Mouse (Mus musculus) CD4-positive, CD25-positive, alpha-beta regulatory T cell, adult 4 months (primary cell): ENCODE data around the gene Apobec1. TPM values are rescaled to one million over a fixed set of nuclear protein-coding genes. Genes with fewer than 3 reads are reported as not detected.
"Not testable (repeated sequence)": the region's sequence is repeated elsewhere in the genome, so short reads cannot be mapped to it uniquely, and the experiment has no call there.

Experiments
- ATAC-seq: one replicate; pipeline ENCODE4 v1.8.0; 2017
- polyA plus RNA-seq, 2 experiments: library from polyadenylated mRNA; unstranded; fragments of 100-300 nt; shearing (Covaris generic); gene quantifications; one replicate each; pipeline ENCODE4 v1.2.1; 2017

The Apobec1 gene
- polyA plus RNA-seq, 2 experiments from 2014 or later = 24.3 to 35.4 TPM

DNA sequence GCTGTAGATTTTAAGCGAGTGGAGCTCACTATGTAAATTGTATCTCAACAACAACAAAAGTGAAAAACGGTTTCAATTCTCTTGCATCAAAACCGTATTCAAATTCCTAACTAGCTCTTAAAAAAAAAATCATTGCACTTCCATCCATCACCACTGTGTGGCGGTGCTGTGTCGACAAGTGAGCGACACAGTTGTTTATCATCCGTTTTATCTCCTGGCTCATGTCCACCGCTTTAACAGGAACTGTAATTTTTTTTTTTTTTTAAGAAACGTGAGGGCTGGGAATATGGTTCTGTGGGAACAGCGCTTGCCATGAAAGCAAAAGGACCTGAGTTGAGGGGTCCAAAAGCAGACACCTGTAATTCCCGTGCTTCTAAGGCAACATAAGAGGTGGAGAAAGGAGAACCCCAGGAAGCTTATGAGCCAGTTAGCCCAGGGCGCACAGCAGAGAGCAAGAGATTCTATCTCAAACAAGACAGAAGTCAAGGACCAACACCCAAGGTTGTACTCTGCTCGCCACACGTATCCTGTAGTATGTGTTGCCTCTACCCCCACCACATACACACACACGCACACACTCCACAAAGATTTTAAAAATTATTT lies 45.2 kb downstream of the Apobec1 start:
- peak; percentile 80 for ATAC-seq

DNA sequence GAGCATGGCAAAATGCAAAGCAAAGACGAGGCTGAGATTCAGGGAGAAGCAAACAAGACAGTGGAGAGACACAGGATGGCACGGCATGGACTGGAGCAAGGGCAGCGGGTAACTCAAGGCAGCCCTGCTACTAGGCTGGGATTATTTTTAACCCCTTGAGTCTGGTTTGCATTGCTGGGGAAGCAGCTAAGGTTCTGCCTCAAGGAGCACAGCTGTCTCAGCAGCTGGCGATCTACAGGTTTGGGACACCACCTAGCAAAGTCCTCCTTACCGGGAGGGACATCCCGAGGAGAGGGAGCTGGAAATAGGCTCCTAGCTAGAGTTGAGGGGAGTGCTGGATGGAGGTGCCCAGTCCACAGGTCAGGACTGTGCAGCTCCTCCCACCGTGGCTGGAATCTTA lies 47.0 kb downstream of the Apobec1 start:
- ATAC-seq = no peak

DNA sequence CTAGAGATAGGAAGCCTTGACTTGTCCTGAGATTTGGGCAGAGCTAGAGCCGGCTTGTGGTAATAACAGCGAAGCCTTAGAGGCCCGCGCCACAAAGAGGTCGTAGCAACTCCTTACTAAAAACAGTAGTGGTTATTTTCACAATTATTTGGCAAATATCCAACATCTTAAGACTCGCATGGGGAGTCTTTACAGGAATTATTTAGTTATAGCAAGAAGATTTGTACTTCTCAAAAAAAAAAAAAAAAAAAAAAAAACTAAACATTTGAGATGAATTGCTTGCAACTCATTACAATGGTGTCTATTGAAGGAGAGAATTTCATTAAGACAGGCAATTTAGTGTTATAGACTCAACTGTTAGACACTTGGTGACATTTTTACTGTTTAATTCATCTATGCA lies 48.1 kb downstream of the Apobec1 start:
- ATAC-seq = no peak

DNA sequence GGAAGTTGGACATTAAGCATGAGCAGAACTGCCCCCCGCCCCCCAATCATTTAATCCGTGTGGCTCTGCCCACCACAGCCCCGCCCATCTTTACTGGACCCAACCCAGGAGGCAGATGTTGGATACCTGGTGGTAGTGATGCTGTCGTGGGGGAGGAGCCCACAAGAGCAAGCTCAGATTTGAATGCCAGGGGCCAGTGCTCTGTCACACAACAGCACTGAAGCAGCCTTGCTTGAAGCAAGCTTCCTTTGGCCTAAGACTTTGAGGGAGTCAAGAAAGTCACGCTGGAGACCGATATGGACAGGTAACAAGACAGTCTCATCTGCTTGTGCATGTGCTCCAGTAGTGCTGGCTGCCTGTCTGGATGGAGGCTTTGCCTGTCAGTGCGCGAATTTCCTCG lies 48.6 kb downstream of the Apobec1 start, which contains the start of gene Aicda:
Aicda (plus strand) TSS at position 196 of the 400 bp plus-strand sequence.
- ATAC-seq = no peak

DNA sequence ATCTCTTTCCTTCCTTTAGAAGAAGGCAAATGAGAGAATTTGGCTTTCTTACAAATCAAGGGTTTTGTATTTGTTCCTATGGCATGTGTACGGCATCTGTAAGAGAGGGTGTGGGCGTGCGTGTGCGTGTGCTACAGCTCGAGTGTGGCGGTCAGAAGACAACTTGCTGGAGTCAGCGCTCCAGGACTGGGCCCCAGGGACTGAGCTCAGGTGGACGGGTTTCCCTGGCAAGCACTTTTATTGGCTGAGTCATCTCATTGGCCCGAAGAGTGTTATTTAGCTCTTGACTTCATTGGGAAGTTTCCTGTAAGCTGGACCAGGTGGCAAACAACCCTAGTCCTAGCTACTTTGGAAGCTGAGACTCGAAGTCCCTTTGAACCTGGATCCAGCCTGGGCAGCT lies 56.3 kb downstream of the Apobec1 start:
- ATAC-seq = no peak

DNA sequence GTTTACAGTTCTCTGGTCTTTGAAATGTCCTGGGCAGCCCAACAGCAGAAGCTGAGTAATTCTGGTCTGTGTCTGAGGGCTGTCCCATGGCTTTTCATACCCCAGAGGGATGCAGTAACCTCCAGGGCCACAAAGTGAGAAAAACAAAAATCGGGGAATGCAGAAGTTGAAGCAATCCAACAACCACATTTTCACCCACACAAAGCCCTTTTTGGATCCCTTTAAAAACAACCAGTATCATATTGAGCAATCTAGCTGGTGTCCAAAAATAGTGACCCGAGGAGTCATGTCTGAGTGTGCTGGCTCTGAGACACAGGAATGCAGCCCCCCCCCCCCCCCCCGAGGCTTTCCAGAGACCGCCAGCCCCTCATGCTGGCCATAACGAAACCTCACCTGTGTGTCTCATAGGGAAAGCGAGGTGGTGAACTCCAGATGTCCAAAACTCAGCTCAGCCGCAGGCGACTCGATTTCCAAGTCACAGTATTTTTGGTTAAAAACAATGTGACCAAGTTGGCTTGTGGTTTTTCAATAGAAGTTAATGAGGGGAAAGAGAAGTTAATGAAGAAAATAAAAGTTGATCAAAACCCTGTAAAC lies 56.9 kb downstream of the Apobec1 start:
- no peak for ATAC-seq

DNA sequence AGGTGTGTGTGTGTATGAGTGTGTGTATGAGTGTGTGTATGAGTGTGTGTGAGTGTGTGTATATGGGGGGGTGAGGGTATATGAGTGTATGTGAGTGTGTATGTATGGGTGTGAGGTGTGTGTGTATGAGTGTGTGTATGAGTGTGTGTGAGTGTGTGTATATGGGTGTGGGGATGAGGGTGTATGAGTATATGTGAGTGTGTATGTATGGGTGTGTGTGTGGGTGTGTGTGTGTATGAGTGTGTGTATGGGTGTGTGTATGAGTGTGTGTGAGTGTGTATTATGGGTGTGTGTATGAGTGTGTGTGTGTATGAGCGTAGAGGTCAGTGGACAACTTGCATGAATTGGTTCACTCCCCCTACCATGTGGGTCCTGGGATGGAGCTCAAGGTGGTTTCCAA lies 57.6 kb downstream of the Apobec1 start:
- ATAC-seq = no peak

DNA sequence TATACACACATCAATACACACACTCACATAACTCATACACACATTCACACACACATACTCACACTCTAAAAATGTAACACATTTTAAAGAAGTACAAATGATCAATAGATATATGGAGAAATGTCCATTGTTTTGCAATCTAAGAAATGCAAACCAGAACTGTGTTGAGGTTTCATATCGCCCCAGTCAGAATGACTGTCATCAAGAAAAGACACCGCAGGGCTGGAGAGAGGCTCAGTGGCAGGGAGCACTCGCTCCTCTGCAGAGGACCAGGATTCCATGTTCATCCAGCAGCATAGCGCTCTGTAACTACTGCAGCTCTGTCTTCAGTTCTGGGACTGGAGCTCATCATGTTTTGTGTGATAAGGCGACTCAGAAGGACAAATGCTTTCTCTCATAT lies 58.7 kb downstream of the Apobec1 start:
- no peak for ATAC-seq

DNA sequence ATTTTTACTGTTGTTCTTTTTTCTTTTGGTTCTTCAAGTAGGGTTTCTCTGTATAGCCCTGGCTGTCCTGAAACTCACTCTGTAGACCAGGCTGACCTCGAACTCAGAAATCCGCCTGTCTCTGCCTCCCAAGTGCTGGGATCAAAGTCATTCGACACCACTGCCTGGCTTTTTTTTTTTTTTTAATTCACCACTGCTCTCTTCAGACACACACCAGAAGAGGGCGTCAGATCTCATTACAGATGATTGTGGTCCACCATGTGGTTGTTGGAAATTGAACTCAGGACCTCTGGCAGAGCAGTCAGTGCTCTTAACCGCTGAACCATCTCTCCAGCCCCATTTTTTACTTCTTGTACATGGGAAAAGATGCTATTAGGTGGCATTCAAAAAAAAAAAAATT lies 59.8 kb downstream of the Apobec1 start:
- ATAC-seq = not testable (repeated sequence)

DNA sequence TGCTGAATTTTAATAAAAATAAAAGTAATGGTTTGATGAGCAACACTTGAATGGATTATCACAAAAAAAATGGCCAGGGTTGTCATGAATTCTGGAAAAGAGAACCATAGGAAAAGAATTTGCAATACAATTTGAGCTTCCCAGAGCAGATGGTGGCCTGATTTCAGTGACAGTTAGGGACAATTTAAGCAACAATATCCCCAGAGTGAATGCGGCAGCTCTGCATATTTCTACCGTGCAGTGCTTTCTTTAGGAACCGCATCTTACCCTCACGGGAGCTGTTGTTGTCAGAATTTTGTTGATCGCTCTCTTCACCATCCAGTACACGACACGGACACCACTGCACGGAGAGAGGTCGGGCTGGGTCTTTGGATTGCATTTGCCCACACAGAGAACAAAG lies 62.7 kb downstream of the Apobec1 start:
- no peak for ATAC-seq

DNA sequence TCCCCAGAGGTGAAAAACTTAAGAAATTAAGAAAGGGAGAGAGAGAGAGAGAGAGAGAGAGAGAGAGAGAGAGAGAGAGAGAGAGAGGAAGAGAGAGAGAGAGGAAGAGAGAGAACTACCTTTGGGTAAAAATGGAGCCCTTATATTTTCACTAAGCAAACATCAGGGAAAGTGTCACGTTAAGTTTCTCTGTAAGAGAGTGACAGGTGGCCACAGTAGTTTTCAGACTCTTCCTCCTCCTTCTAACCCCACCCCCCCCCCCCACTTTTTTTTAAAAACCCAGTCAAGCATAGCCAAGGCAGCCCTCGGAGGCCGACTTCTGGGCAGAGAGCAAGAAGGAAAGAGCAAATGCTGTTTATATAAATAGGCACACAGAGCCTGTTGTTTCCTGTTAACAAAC lies 68.2 kb downstream of the Apobec1 start:
- ATAC-seq = no peak

DNA sequence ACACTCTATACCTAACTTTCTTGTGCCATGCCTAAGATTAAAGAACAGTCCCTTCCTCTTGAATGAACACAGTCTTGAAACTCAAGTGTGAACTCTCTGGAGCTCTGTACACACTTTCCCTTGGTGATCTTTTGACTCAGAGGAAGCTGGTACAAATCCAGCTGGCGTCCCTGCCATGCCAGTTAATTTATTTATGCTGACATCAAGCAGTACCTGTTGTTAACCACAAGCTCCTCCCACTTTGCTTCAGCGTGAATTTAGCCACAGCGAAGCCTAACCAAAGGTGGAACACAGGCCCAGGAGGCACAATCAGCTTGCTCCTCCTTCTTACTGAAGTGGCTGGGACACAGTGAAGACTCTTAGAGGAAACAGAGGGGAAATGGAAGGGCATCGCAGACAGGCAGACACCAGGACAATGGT lies 69.4 kb downstream of the Apobec1 start:
- peak; percentile 89 for ATAC-seq

DNA sequence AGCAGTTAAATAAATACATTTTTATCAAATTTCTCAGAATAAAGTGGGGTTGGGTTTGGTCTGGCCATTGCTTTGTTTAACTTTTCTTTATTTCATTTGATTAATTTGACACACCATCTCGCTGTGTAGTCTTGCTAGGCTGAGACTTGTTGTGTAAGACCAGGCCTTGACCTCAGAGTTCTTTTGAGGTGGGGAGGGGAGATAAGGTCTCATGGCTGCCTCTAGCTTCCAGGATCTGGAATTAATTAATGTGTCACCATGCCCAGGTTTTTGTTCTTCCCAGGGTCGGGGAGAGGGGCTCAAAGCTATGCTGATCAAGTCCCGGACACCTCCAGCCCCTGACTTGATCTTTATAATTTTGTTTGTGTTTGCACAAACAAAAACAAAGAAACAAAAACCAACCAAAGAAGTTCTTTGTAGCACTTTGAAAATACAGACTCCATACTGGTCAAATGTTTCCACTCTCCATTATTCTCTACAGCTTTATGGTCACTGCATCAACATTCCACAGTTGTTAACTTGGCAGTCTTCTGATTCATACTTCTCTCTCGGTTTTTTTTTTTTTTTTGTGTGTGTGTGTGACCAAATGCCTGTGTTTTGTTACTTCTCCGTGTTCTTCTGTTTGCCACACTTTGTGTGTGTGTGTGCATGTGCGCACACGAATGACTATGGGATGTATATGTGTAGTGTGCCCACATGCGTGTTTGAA lies 70.6 kb downstream of the Apobec1 start:
- ATAC-seq = no peak

DNA sequence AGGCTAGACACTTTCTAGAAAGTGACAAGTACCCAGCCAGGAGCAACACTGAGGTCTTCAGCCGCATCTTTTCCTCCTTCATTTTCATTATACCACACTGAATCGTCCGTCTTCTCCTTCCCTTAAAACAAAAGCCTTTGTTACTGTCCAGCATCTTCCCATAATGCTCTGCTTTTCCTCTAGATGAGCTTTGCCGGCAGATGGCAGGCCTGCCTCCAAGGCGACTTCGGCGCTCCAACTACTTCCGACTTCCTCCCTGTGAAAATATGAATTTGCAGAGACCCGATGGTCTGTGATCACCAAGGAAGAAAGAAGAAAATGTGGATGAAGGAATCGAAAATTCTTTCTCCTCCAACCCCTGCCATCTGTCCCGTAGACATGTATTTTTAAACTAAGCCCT lies 74.1 kb downstream of the Apobec1 start:
- ATAC-seq = no peak

Other genes starting within 250 kb of the Apobec1 start
- gene Rimklb, start 103.7 kb downstream of the Apobec1 start, polyA plus RNA-seq = under 1 TPM in 1 of 2 experiments, not detected in 1; 0.17 TPM
- gene Mfap5, start 96.6 kb downstream of the Apobec1 start, polyA plus RNA-seq = not detected
- gene Aicda, start 48.6 kb downstream of the Apobec1 start, polyA plus RNA-seq = 1 to 10 TPM in 1 of 2 experiments, under 1 TPM in 1; 0.66 to 1.6 TPM
- not detected for gene Gdf3, start 7.6 kb upstream of the Apobec1 start, polyA plus RNA-seq
- not detected for gene Dppa3, start 24.0 kb upstream of the Apobec1 start, polyA plus RNA-seq
- gene Nanog, start 105.0 kb upstream of the Apobec1 start, polyA plus RNA-seq = under 1 TPM in 1 of 2 experiments, not detected in 1; 0.22 TPM
- gene Slc2a3, start 199.2 kb upstream of the Apobec1 start, polyA plus RNA-seq = 100 to 1,000 TPM; 103 to 138 TPM
- 1 to 10 TPM; 8.5 to 9.2 TPM for gene Foxj2, start 217.5 kb upstream of the Apobec1 start, polyA plus RNA-seq